Mouse (Mus musculus): ENCODE data around the gene Cyp2d22. TPM values are rescaled to one million over a fixed set of nuclear protein-coding genes. Genes with fewer than 3 reads are reported as not detected.

The Cyp2d22 gene
- polyA plus RNA-seq, 2 experiments: 5.2 to 27.5 TPM

DNA sequence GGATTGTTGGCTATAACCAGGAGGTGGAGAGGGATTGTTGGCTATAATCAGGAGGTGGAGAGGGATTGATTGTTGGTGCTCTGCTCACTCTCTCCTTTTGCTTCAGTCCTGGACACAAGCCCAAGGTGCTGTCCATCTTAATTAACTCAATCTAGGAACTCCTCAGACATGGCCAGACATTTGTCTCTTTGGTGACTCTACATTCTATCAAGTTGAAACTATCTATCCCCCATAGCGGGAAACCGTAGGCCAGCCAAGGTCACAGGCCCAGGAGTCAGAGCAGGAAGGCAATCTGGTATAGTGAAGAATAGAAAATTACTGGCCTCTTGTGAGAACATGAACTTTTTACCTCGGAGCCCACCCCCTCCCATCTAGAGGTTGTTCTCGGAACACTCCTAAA lies 17.8 kb downstream of the Cyp2d22 start:
- 78% methylated on average over 3 of the region's 4 CpGs for WGBS
- H3K4me2 ChIP-seq (replicated peaks; ENCODE audit: low read depth, low read length, severe bottlenecking): no peak overlapping the region
- no peak overlapping the region for H3K27ac ChIP-seq (replicated peaks; ENCODE audit: low read depth, low read length)
- ATAC-seq (ENCODE audit: low FRiP score, low read depth) (no peak), DNase-seq (ENCODE audit: low spot score) (no peak)
- H3K4me1 ChIP-seq (ENCODE audit: control insufficient read depth, insufficient read depth, low read length): peaks cover 8% of the 10 kb centered on the region; the same call in 1 of the 2 replicates
- no peak overlapping the region for H3K4me3 ChIP-seq (replicated peaks; ENCODE audit: low read length)
- H3K9ac ChIP-seq (ENCODE audit: low read depth, low read length, severe bottlenecking): no peak overlapping the region
- TF ChIP-seq POLR2A (IDR thresholded peaks at IDR 0.05; ENCODE audit: borderline replicate concordance, extremely low read depth, insufficient read depth, insufficient read length): no peak
- H3K36me3 ChIP-seq (ENCODE audit: control insufficient read depth, insufficient read depth, low read length): no peaks in the 10 kb centered on the region
- no peaks in the 10 kb centered on the region for H3K27me3 ChIP-seq (ENCODE audit: control insufficient read depth, insufficient read depth, low read length)
- H3K9me3 ChIP-seq (ENCODE audit: control insufficient read depth, low read length): no peaks in the 10 kb centered on the region

DNA sequence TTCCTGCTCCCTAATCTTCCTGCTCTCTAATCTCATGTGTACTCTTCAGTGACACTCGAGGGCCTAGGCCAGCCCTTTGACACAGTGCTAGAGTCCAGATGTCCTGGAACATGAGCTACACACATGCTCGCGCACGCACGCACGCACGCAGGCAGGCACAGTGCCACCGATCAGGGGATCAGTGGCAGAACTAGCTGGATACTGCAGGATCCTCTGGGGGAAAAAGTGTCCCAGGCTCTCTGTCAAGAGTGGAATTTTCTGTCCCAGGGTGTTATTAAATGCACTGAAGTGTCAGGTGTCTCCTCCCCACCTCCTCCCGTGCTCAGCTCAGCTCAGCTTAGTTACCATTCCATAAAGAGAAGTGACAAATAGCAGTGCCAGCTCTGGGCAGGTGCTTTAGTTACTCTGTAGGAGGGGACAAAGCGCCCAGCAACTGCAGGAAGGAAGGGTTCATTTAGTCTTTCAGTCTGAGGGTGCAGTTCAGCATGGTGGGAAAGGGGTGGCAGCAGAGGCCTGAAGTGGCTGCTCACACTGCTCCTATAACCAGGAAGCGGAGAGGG lies 18.5 kb downstream of the Cyp2d22 start:
- no peak for TF ChIP-seq POLR2A (IDR thresholded peaks at IDR 0.05; ENCODE audit: borderline replicate concordance, extremely low read depth, insufficient read depth, insufficient read length)
- H3K36me3 ChIP-seq (ENCODE audit: control insufficient read depth, insufficient read depth, low read length): no peaks in the 10 kb centered on the region
- no peak for DNase-seq (ENCODE audit: low spot score)
- H3K27me3 ChIP-seq (ENCODE audit: control insufficient read depth, insufficient read depth, low read length): no peaks in the 10 kb centered on the region
- H3K4me2 ChIP-seq (replicated peaks; ENCODE audit: low read depth, low read length, severe bottlenecking): no peak overlapping the region
- ATAC-seq (ENCODE audit: low FRiP score, low read depth): no peak
- no peaks in the 10 kb centered on the region for H3K9me3 ChIP-seq (ENCODE audit: control insufficient read depth, low read length)
- peaks cover 8% of the 10 kb centered on the region; the same call in 1 of the 2 replicates for H3K4me1 ChIP-seq (ENCODE audit: control insufficient read depth, insufficient read depth, low read length)
- no peak overlapping the region for H3K27ac ChIP-seq (replicated peaks; ENCODE audit: low read depth, low read length)
- no peak overlapping the region for H3K9ac ChIP-seq (ENCODE audit: low read depth, low read length, severe bottlenecking)
- no peak overlapping the region for H3K4me3 ChIP-seq (replicated peaks; ENCODE audit: low read length)
- 75% methylated on average over 11 of the region's 11 CpGs for WGBS

DNA sequence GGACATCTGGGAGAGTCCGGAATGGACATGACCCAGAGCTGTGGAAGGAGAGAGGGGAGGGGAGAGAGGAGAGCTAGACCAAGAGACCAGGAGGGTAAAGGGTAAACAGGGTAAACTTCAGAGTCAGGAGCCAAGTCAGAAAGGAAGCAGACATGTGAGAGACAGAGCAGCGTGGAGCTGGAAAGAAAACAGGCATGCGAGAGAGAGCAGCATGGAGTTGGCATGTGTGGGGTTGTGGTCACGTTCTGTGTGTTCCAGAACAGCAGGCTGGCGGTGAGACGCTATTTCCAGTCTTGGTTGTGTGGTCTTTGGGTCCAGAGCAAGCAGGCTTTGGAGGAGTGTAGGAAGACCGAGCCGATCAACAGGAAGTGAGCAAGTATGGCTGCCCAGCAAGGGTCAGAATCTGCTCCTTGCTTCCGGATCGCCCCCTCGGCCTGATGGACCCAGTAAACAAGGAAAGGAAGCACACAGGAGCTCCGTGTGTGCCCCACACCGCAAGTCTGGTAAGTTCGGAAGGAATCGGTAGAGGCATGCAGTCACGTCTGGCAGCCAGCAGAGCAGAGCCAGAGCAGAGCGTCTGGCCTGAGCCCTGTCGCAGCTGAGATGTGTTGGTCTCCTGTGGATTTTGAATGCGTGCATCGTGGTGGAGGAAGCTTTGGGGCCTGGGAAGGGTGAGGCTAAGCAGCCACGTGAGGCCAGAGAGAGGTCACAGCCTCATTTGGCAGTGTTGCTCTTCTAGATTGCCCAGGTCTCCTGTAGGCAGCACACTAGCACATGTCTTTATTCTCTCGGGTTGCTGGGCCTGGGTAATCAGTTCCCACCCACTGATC lies 21.4 kb downstream of the Cyp2d22 start:
- no peak for ATAC-seq (ENCODE audit: low FRiP score, low read depth)
- no peak for TF ChIP-seq POLR2A (IDR thresholded peaks at IDR 0.05; ENCODE audit: borderline replicate concordance, extremely low read depth, insufficient read depth, insufficient read length)
- H3K27me3 ChIP-seq (ENCODE audit: control insufficient read depth, insufficient read depth, low read length): no peaks in the 10 kb centered on the region
- no peak for DNase-seq (ENCODE audit: low spot score)
- 54% methylated on average over 22 of the region's 22 CpGs for WGBS
- H3K4me1 ChIP-seq (ENCODE audit: control insufficient read depth, insufficient read depth, low read length): peaks cover 12% of the 10 kb centered on the region; the same call in 1 of the 2 replicates
- H3K4me3 ChIP-seq (replicated peaks; ENCODE audit: low read length): no peak overlapping the region
- H3K9ac ChIP-seq (ENCODE audit: low read depth, low read length, severe bottlenecking): 0 out of 2 replicates have a peak overlapping the region, but pooled peaks have one; percentile 12
- H3K4me2 ChIP-seq (replicated peaks; ENCODE audit: low read depth, low read length, severe bottlenecking): no peak overlapping the region
- H3K36me3 ChIP-seq (ENCODE audit: control insufficient read depth, insufficient read depth, low read length): no peaks in the 10 kb centered on the region
- H3K27ac ChIP-seq (replicated peaks; ENCODE audit: low read depth, low read length): no peak overlapping the region
- H3K9me3 ChIP-seq (ENCODE audit: control insufficient read depth, low read length): no peaks in the 10 kb centered on the region

DNA sequence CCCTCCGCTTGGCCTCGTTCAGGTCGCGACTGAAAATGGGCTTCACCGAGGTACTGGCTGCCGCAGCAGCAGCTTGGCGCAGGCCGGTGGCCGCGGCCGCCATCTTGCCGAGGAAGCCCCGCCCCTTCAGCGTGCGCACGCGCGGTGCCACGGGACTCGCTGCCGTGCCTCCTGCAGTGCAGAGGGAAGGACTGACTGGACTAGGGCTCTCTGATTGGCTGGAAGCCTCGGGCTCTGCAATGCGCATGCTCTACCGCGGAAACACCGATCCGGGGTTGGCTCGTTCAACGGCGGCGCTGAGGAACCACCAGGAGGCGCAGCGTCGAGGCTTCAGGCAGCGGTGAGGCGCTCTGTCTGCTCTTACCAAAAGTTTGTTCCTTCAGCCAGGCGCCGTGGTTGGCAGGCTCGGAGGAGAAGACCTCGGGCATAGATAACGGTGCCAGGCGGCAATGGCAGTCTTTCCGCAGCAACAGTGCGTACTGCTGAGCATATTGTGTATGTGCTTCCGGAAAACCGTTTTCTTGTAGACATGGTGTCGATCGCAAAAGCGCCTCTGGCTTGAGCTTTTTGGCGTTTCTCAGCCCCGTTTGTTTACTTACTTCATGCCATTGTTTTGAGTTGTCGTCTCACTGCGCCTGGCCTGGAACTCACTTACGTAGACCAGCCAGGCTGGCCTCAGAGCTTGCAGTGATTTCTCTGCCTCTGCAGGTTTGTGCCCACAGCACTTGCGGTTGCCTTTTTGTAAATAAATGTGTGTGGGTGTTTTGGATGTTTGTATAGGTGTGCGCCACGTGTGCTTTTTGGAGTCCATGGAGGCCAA lies 25.7 kb downstream of the Cyp2d22 start, which contains the start of gene Ndufa6:
Gene Ndufa6 (minus strand): TSS at position 197 of the 820 bp plus-strand sequence.
- H3K9me3 ChIP-seq (ENCODE audit: control insufficient read depth, low read length): no peaks in the 10 kb centered on the region
- 2% methylated on average over 55 of the region's 57 CpGs for WGBS
- DNase-seq (ENCODE audit: low spot score) (peak; percentile 98), ATAC-seq (ENCODE audit: low FRiP score, low read depth) (peak; percentile 100)
- peak within 1 kb of the TSS; percentile 86 for H3K27ac ChIP-seq (replicated peaks; ENCODE audit: low read depth, low read length)
- H3K4me3 ChIP-seq (replicated peaks; ENCODE audit: low read length): peak within 1 kb of the TSS; percentile 71
- peak within 1 kb of the TSS; percentile 83 for H3K4me2 ChIP-seq (replicated peaks; ENCODE audit: low read depth, low read length, severe bottlenecking)
- peaks cover 18% of the 10 kb centered on the region for H3K36me3 ChIP-seq (ENCODE audit: control insufficient read depth, insufficient read depth, low read length)
- peaks cover 23% of the 10 kb centered on the region for H3K4me1 ChIP-seq (ENCODE audit: control insufficient read depth, insufficient read depth, low read length)
- TF ChIP-seq POLR2A (IDR thresholded peaks at IDR 0.05; ENCODE audit: borderline replicate concordance, extremely low read depth, insufficient read depth, insufficient read length): peak; percentile 97
- H3K27me3 ChIP-seq (ENCODE audit: control insufficient read depth, insufficient read depth, low read length): no peaks in the 10 kb centered on the region
- peak within 1 kb of the TSS; percentile 89 for H3K9ac ChIP-seq (ENCODE audit: low read depth, low read length, severe bottlenecking)

DNA sequence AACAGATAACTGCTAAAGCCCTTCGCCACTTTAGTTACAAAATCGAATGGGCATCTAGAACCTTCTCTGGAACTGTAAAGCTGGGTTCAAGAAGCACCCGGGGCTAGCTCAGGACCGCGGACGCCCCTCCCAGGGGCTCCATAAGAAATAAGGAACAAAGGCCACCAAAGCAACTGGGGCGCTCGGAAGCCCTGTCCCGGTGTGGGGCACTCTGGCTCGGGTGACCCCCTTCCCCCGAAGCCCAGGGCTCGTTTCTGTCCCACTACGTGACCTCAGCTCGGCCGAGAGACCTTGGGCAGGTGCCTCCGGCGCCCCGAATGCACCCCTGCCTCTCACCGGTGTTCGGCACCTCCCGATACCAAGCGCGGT lies 26.3 kb downstream of the Cyp2d22 start:
- Histone ChIP-seq H3K9me3 (ENCODE audit: control insufficient read depth, low read length) (no peaks in the 10 kb centered on the region), H3K36me3 (ENCODE audit: control insufficient read depth, insufficient read depth, low read length) (peaks cover 24% of the 10 kb centered on the region), H3K9ac (ENCODE audit: low read depth, low read length, severe bottlenecking) (peak overlapping the region; percentile 89), H3K27me3 (ENCODE audit: control insufficient read depth, insufficient read depth, low read length) (no peaks in the 10 kb centered on the region), H3K4me1 (ENCODE audit: control insufficient read depth, insufficient read depth, low read length) (peaks cover 18% of the 10 kb centered on the region), H3K4me2 (replicated peaks; ENCODE audit: low read depth, low read length, severe bottlenecking) (peak overlapping the region; percentile 83), H3K27ac (replicated peaks; ENCODE audit: low read depth, low read length) (peak overlapping the region; percentile 67; the same call in 1 of the 2 replicates), H3K4me3 (replicated peaks; ENCODE audit: low read length) (peak overlapping the region; percentile 71)
- under 1% methylated on average over 15 of the region's 23 CpGs for WGBS
- DNase-seq (ENCODE audit: low spot score) (no peak), ATAC-seq (ENCODE audit: low FRiP score, low read depth) (peak; percentile 20)
- TF ChIP-seq POLR2A (IDR thresholded peaks at IDR 0.05; ENCODE audit: borderline replicate concordance, extremely low read depth, insufficient read depth, insufficient read length): no peak
